Mouse (Mus musculus): ENCODE data around the gene Syngap1.
"Not testable (repeated sequence)": the region's sequence is repeated elsewhere in the genome, so short reads cannot be mapped to it uniquely, and the experiment has no call there.

DNA sequence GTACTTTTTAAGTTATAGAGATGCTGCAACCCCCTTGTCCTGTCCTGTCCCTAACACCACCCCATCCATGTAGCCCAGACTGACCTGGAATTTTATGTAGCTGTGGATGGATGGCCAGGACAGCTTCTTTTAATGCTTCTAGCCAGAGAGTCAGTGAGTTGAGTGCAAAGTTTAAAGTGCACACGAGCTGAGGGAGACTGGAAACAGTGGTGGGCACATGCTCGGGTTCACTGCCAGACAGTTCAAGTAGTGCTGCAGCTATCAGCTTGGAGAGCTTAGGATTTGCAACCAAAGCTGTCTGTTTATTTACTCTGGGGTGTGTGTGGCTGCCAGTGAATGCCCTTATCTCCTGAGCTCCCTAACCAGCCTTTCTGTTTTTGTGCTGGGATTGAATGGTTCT is 21.5 kb upstream of the Syngap1 start:
- not testable (repeated sequence) for TF ChIP-seq CTCF (IDR thresholded peaks at IDR 0.05; ENCODE audit: control insufficient read depth, insufficient read depth, low read length); POLR2A (IDR thresholded peaks at IDR 0.05; ENCODE audit: borderline replicate concordance, control insufficient read depth, low read depth, low read length)
